Mouse (Mus musculus): Measurements from ENCODE around the gene 4930524J08Rik. TPM values are rescaled to one million over a fixed set of nuclear protein-coding genes. Genes with fewer than 3 reads are reported as not detected.

Gene 4930524J08Rik
- 1.7 and 2.3 TPM in 2 replicates for total RNA-seq (2023)

DNA sequence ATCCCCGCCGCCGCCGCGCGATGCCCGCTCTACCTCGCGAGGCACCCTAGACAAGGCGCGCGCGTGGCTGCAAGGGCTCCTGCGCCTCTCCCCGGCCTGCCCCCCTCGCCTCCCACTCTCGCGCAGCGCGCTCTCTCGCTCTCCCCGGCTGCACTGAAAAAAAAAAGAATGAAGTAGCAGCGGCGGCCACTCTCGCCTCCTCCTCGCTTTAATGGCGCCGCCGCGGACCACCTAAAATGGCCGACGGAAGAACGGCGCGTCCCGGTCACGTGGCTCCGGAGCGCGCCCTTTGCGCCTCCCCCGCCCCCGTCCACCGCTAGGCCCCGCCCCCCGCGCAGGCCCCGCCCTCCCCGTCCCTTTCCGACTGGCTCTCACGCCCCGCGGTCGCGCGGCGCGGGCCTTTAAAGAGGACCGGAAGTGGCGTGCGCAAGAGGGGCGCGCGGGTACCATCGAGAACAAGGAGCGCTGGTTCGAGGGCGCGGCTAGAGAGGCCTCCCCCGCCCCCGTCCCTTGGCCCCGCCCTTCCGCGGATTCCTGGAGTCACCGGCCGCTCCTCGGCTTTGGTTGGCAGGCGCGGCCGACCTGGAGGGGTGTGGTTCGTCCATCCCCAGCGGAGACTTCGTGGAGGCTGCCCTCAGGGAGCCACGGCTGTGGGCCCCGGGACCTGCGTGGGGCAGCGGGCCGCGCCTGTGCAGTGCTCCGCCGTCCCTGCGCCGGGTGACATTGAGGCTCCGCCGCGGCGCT lies at the start of gene 4930524J08Rik, which contains the start of gene Hnrnpd:
TSS of gene 4930524J08Rik (plus strand) at position 363 of the 744 bp plus-strand sequence.
TSS of gene Hnrnpd (minus strand) at position 240 of the 744 bp plus-strand sequence.

Other genes starting within 250 kb of the 4930524J08Rik start
- gene Rasgef1b, start 250.0 kb upstream of the 4930524J08Rik start, total RNA-seq (2023) = 6.6 and 7.9 TPM in 2 replicates
- not detected in 2 replicates for gene Vamp9, start 72.8 kb upstream of the 4930524J08Rik start, total RNA-seq (2023)
- gene Hnrnpd, start 123 bp upstream of the 4930524J08Rik start, total RNA-seq (2023) = 197 and 201 TPM in 2 replicates
- 150 and 179 TPM in 2 replicates for gene Hnrnpdl, start 60.6 kb downstream of the 4930524J08Rik start, total RNA-seq (2023)
- 13.4 and 21.2 TPM in 2 replicates for gene Enoph1, start 60.9 kb downstream of the 4930524J08Rik start, total RNA-seq (2023)
- 0.19 TPM in 1 of 2 replicates, not detected in the other for gene Tmem150c, start 180.7 kb downstream of the 4930524J08Rik start, total RNA-seq (2023)